Mouse (Mus musculus) G1E (cell line): ENCODE measurements around the gene Faap20. TPM values are rescaled to one million over a fixed set of nuclear protein-coding genes. Genes with fewer than 3 reads are reported as not detected.
A peak's percentile ranks its signal among the peaks of the same experiment; 100 is the strongest.

Source experiments
- ATAC-seq: 2 replicates; pipeline ENCODE4 v1.8.0; 2016; ENCODE audit warnings: mild to moderate bottlenecking; ENCODE audit not compliant: insufficient number of reproducible peaks, poor library complexity, low FRiP score, severe bottlenecking; ENCODE audit errors: extremely low read depth
- DNase-seq: peaks from one replicate; pipeline ENCODE4 v3.0.0; 2012; ENCODE audit warnings: low spot score
- H3K27me3 ChIP-seq: 2 replicates; pipeline ENCODE4 v1.6.1; 2012; ENCODE audit warnings: mild to moderate bottlenecking, low read length, inconsistent platforms; ENCODE audit not compliant: insufficient read depth
- H3K36me3 ChIP-seq: replicated peaks from 2 replicates; pipeline ENCODE3; 2012; ENCODE audit warnings: mild to moderate bottlenecking, inconsistent platforms
- H3K4me1 ChIP-seq: 2 replicates; pipeline ENCODE4 v1.6.1; 2012; ENCODE audit warnings: low read depth, low read length, inconsistent platforms, mixed read lengths; ENCODE audit not compliant: insufficient read depth
- H3K4me3 ChIP-seq: 2 replicates; pipeline ENCODE4 v1.5.1; 2012; ENCODE audit warnings: low read depth, mild to moderate bottlenecking, inconsistent platforms, low read length, moderate library complexity, mixed read lengths
- H3K9me3 ChIP-seq: replicated peaks from 2 replicates; pipeline ENCODE4 v1.6.1; 2012; ENCODE audit warnings: inconsistent platforms
- CTCF ChIP-seq: IDR thresholded peaks from 2 replicates; pipeline ENCODE4 v1.5.1; 2012; ENCODE audit warnings: low read depth, low read length, inconsistent platforms, mixed read lengths
- GATA1 ChIP-seq: IDR thresholded peaks from 2 replicates; pipeline ENCODE4 v1.6.1; 2012; ENCODE audit warnings: borderline replicate concordance, low read length, inconsistent platforms, mixed read lengths
- GATA2 ChIP-seq: IDR thresholded peaks from 2 replicates; pipeline ENCODE4 v1.6.1; 2012; ENCODE audit warnings: low read depth, low read length, inconsistent platforms, borderline replicate concordance
- POLR2AphosphoS5 ChIP-seq: IDR thresholded peaks from 2 replicates; pipeline ENCODE4 v1.6.1; 2012; ENCODE audit warnings: low read depth, low read length, inconsistent platforms; ENCODE audit not compliant: insufficient replicate concordance
- TAL1 ChIP-seq: conservative IDR thresholded peaks from 2 replicates; pipeline ENCODE4 v1.6.1; 2012; ENCODE audit warnings: low read depth, low read length, inconsistent platforms, mixed read lengths
- polyA plus RNA-seq: library from polyadenylated mRNA; stranded (reverse); fragments of >175 nt; gene quantifications from 2 replicates; pipeline ENCODE4 v1.2.3, GENCODE M21; 2012
- total RNA-seq, 2 experiments: library from RNA; stranded (forward) in 1 of 2; stranded (reverse) in 1 of 2; fragments of 200-1000 nt in 1 of 2; fragments of >200 nt in 1 of 2; fragmentation: Nextera tagmentation in 1 of 2; gene quantifications; 2 replicates each; pipeline ENCODE4 v1.2.3; 2014 to 2017

Faap20 gene
- total RNA-seq (2014; fragmentation: Nextera tagmentation) (24.4 and 24.9 TPM in 2 replicates), total RNA-seq (2017) (23.5 and 29.3 TPM in 2 replicates), polyA plus RNA-seq (43.5 and 45.5 TPM in 2 replicates)

DNA sequence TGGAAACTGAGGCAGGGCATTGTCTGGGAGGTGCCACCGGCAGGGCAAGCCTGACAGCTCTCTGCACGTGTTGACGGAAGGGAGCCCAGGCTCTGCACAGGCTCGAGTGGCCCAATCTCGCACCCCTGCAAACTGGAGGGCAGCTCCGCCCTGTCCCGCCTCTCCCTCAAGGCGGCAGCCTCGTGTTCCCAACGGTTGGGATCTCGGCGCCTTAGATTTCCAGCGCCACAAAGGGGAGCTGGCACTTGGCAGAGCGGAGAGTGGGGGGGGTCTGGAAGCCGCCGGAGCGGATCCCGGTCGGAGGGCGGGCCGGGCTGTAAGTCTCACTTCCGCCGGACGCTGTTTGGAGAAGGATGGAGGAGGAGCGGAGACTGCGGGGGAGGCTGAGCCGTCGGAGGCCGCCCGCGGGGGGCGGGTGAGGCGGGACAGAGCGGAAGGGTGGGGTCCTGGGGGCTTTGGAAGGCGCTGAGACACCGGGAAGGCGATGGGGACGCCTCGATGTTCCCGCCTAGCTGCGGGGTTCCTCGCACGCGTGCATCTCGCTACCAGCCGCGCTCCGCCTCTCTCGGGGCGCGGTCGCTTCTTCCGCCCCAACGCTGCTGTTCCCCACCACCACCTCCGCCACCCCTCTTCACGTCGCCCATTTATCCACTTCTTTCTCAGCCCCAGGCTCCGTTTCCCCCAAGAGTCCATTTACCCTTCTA lies at the start of gene Faap20:
Gene Faap20 (plus strand): TSS at position 155 of the 704 bp plus-strand sequence.
- H3K4me1 ChIP-seq, result peaks cover 47% of the 10 kb centered on the region
- H3K9me3 ChIP-seq, result no peaks in the 10 kb centered on the region
- ATAC-seq, result peak; percentile 74

DNA sequence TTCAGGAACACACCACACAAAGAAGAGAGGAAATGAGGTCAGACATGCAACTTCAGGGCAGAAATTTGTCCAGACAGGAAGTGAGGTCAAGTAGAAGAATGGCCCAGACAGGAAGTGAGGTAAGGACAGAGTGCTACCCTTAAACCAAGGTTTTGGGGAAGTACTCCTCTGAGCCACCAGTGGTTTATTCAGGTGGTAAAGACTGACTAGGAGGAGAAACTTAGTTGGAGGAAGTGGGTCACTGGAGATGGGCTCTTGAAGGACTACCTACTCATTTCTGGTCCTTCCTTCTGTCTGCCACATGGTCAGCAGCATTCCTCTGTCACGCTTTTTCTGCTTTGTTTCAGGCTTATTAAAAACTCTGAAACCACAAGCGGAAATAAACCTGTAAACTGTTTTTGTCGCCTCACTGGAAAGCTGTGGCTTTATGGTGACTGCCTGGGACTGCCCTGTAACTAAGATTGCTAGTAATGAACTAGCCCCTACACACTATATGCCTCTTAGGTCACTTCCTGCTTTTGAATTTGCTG lies 48.7 kb upstream of the Faap20 start:
- H3K36me3 ChIP-seq, result peaks cover 72% of the 10 kb centered on the region
- H3K27me3 ChIP-seq, result no peaks in the 10 kb centered on the region
- H3K4me3 ChIP-seq, result no peak overlapping the region
- ATAC-seq (peak; percentile 76), DNase-seq (peak; percentile 57)
- H3K4me1 ChIP-seq, result peaks cover 38% of the 10 kb centered on the region
- no peak for TF ChIP-seq TAL1
- TF ChIP-seq GATA1, result no peak
- TF ChIP-seq GATA2, result no peak
- no peak for TF ChIP-seq POLR2AphosphoS5
- no peak for TF ChIP-seq CTCF
- no peaks in the 10 kb centered on the region for H3K9me3 ChIP-seq

More for the DNA sequence above, at the start of gene Faap20:
- H3K36me3 ChIP-seq, result peaks cover 31% of the 10 kb centered on the region
- peak; percentile 88 for DNase-seq
- TF ChIP-seq GATA2, result no peak
- TF ChIP-seq GATA1, result no peak
- no peak for TF ChIP-seq POLR2AphosphoS5
- H3K4me3 ChIP-seq, result peak within 1 kb of the TSS; percentile 78
- H3K27me3 ChIP-seq, result peaks cover 7% of the 10 kb centered on the region

DNA sequence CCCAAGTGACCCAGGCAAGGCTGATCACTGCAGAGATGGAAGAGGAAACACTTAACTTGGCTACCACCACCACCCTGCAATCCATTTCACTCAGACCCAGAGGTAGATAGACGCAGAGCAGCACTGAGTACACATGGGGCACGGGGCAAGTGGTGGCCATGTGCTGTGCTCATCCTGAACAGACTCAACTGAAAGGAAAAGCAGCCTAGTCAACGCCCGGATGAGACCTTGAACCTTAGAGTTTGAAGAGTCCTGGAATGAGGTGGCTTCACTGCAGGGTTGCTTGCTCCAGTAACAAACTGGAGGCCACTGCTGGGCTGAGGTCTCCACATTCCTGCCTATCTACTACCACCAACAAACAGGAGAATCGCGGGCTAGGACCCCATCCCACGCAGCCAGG lies 47.8 kb upstream of the Faap20 start:
- H3K9me3 ChIP-seq, result no peaks in the 10 kb centered on the region
- ATAC-seq, result no peak
- peaks cover 38% of the 10 kb centered on the region for H3K4me1 ChIP-seq
- no peaks in the 10 kb centered on the region for H3K27me3 ChIP-seq
- H3K36me3 ChIP-seq, result peaks cover 71% of the 10 kb centered on the region
- no peak overlapping the region for H3K4me3 ChIP-seq
- TF ChIP-seq CTCF, result no peak
- TF ChIP-seq TAL1, result no peak
- TF ChIP-seq GATA2, result no peak
- no peak for TF ChIP-seq GATA1
- TF ChIP-seq POLR2AphosphoS5, result no peak
- DNase-seq, result no peak

DNA sequence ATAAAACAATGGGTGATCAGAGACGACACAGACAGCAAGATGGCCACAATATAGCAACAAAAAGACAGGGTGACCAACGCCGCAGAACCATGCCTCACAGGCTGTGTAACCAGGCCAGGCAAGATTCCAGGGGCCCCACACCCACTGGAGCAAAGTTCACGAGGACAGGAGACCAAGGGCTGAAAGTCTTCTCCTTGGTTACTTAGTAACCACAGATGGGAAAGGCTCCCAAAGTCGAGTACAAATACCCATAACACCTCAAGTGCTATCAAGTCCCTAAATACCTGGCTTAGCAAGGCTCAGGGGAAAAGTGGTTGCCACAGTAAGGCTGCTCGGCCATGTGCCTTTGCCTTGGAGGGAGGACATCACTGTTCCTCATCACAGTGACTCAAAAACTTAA lies 43.7 kb upstream of the Faap20 start:
- no peak for DNase-seq
- no peak for ATAC-seq
- H3K4me3 ChIP-seq, result no peak overlapping the region
- H3K36me3 ChIP-seq, result peaks cover 87% of the 10 kb centered on the region
- no peaks in the 10 kb centered on the region for H3K9me3 ChIP-seq
- no peak for TF ChIP-seq CTCF
- TF ChIP-seq GATA2, result no peak
- TF ChIP-seq TAL1, result no peak
- no peak for TF ChIP-seq POLR2AphosphoS5
- no peak for TF ChIP-seq GATA1
- H3K27me3 ChIP-seq, result no peaks in the 10 kb centered on the region
- peaks cover 31% of the 10 kb centered on the region for H3K4me1 ChIP-seq

DNA sequence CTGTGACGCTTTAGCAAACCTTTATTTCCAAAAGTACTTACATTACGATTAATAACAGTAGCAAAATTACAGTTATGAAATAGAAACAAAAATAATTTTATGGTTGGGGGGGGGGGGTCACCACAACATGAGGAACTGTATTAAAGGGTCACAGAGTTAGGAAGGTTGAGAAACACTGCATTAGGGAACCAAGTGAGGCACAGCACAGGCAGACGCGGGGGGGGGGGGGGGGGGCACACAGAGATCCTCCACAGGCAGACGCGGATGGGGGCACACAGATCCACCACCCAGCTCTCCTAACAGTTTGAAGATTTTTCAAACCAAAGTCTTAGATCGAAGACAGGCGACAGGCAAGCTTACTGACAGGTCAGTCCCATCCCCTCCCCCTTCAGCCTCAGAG lies 43.1 kb upstream of the Faap20 start:
- ATAC-seq, result no peak
- Histone ChIP-seq H3K27me3 (no peaks in the 10 kb centered on the region), H3K9me3 (no peaks in the 10 kb centered on the region), H3K4me1 (peaks cover 25% of the 10 kb centered on the region), H3K36me3 (peaks cover 92% of the 10 kb centered on the region), H3K4me3 (no peak overlapping the region)
- no peak for TF ChIP-seq GATA1
- TF ChIP-seq POLR2AphosphoS5, result no peak
- no peak for TF ChIP-seq CTCF
- no peak for TF ChIP-seq GATA2
- TF ChIP-seq TAL1, result no peak
- DNase-seq, result no peak

DNA sequence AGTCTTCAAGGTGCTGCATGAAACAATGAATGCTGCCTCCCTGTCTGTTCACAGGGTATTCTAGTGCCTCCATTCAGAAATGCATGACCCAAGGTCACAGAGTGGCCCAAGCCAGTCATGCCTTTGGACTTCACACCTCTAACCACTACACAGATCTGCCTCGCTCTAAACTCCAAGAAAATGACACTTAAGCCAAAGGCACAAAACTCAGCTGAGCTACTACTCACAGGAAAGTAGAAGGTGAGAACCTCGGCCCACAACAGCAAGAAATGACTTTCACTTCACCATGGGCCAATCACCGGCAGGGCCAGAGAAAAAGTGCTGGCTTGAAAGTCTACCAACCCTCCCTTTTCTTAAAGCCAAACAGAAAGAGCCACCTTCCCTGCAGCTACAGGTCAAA lies 41.8 kb upstream of the Faap20 start:
- Histone ChIP-seq H3K27me3 (no peaks in the 10 kb centered on the region), H3K9me3 (no peaks in the 10 kb centered on the region), H3K36me3 (peaks cover 91% of the 10 kb centered on the region), H3K4me3 (no peak overlapping the region), H3K4me1 (peaks cover 14% of the 10 kb centered on the region)
- ATAC-seq (no peak), DNase-seq (no peak)
- TF ChIP-seq TAL1 (no peak), GATA1 (no peak), POLR2AphosphoS5 (no peak), CTCF (no peak)
